Mouse (Mus musculus) bone marrow macrophage, adult 2 months (primary cell): ENCODE results near the gene Gpx8. TPM values are rescaled to one million over a fixed set of nuclear protein-coding genes. Genes with fewer than 3 reads are reported as not detected.

Source experiments
- H3K27ac ChIP-seq: 2 replicates; pipeline ENCODE4 v1.5.1; 2012; ENCODE audit warnings: low read depth, low read length; ENCODE audit not compliant: insufficient read depth
- H3K4me1 ChIP-seq: 2 replicates; pipeline ENCODE4 v1.6.1; 2012; ENCODE audit warnings: low read length; ENCODE audit not compliant: control insufficient read depth, insufficient read depth
- H3K4me3 ChIP-seq: 2 replicates; pipeline ENCODE4 v1.5.1; 2012; ENCODE audit warnings: mild to moderate bottlenecking, low read length, moderate library complexity; ENCODE audit not compliant: insufficient read depth
- CTCF ChIP-seq: IDR thresholded peaks from 2 replicates; pipeline ENCODE4 v1.5.1; 2012; ENCODE audit warnings: low read depth, mild to moderate bottlenecking, low read length, moderate library complexity
- POLR2A ChIP-seq: IDR thresholded peaks from 2 replicates; pipeline ENCODE4 v1.6.1; 2012; ENCODE audit warnings: mild to moderate bottlenecking, low read depth, low read length, borderline replicate concordance
- polyA plus RNA-seq: library from polyadenylated mRNA; stranded (reverse); fragments of >200 nt; gene quantifications from 2 replicates; pipeline ENCODE4 v1.2.4, GENCODE M21; 2012; ENCODE audit not compliant: missing spikeins, insufficient read depth, insufficient read length

Gene Gpx8
- polyA plus RNA-seq, 1 experiment, result 1.1 TPM

- TF ChIP-seq POLR2A (no peak), CTCF (no peak)
- Histone ChIP-seq H3K27ac (no peak overlapping the region), H3K4me1 (0 out of 2 replicates have a peak, but pooled peaks cover 3% of the 10 kb centered on the region), H3K4me3 (no peak overlapping the region)
Measured at GRCm38 (mm10) chr13:113054230-113054629, 8.0 kb upstream of the Gpx8 start.

- Histone ChIP-seq H3K4me1 (0 out of 2 replicates have a peak, but pooled peaks cover 3% of the 10 kb centered on the region), H3K27ac (no peak overlapping the region), H3K4me3 (no peak overlapping the region)
- TF ChIP-seq CTCF (no peak), POLR2A (no peak)
Measured at GRCm38 (mm10) chr13:113047647-113048046, 1.4 kb upstream of the Gpx8 start.

- TF ChIP-seq CTCF, result no peak
- H3K4me3 ChIP-seq, result no peak overlapping the region
- 0 out of 2 replicates have a peak, but pooled peaks cover 3% of the 10 kb centered on the region for H3K4me1 ChIP-seq
- H3K27ac ChIP-seq, result no peak overlapping the region
Measured at GRCm38 (mm10) chr13:113047018-113047417, 808 bp upstream of the Gpx8 start.

GRCm38 (mm10) chr13:113045458-113046110 is 626 bp downstream of the Gpx8 start:
- Histone ChIP-seq H3K4me3 (no peak overlapping the region), H3K27ac (no peak overlapping the region), H3K4me1 (no peaks in the 10 kb centered on the region)
- TF ChIP-seq POLR2A, result no peak
- no peak for TF ChIP-seq CTCF

GRCm38 (mm10) chr13:113044876-113045275 is 1.3 kb downstream of the Gpx8 start:
- Histone ChIP-seq H3K4me1 (no peaks in the 10 kb centered on the region), H3K27ac (no peak overlapping the region), H3K4me3 (no peak overlapping the region)
- TF ChIP-seq CTCF, result no peak
- no peak for TF ChIP-seq POLR2A

- no peak overlapping the region for H3K27ac ChIP-seq
- peaks cover 6% of the 10 kb centered on the region for H3K4me1 ChIP-seq
- H3K4me3 ChIP-seq, result no peak overlapping the region; the same call in 1 of the 2 replicates
- TF ChIP-seq POLR2A, result no peak
- no peak for TF ChIP-seq CTCF
Measured at GRCm38 (mm10) chr13:113035852-113036251, 10.4 kb downstream of the Gpx8 start.

- TF ChIP-seq POLR2A (no peak), CTCF (no peak)
- H3K4me1 ChIP-seq, result peaks cover 6% of the 10 kb centered on the region
Measured at GRCm38 (mm10) chr13:113034950-113035421, 11.2 kb downstream of the Gpx8 start, which contains the start of gene Cdc20b. TSS of gene Cdc20b (plus strand) at chr13:113035111.

GRCm38 (mm10) chr13:113034271-113034886 is 11.8 kb downstream of the Gpx8 start:
- H3K27ac ChIP-seq, result no peak overlapping the region
- H3K4me3 ChIP-seq, result peak overlapping the region; percentile 62
- no peak for TF ChIP-seq POLR2A
- no peak for TF ChIP-seq CTCF
- H3K4me1 ChIP-seq, result peaks cover 6% of the 10 kb centered on the region

More at GRCm38 (mm10) chr13:113034950-113035421, 11.2 kb downstream of the Gpx8 start, which contains the start of gene Cdc20b:
- Histone ChIP-seq H3K4me3 (peak within 1 kb of the TSS; percentile 62), H3K27ac (no peak within 1 kb of the TSS)

GRCm38 (mm10) chr13:113032831-113033230 is 13.4 kb downstream of the Gpx8 start:
- Histone ChIP-seq H3K4me3 (no peak overlapping the region), H3K4me1 (peaks cover 6% of the 10 kb centered on the region), H3K27ac (no peak overlapping the region)
- TF ChIP-seq POLR2A (no peak), CTCF (no peak)

GRCm38 (mm10) chr13:113031792-113032571 is 14.2 kb downstream of the Gpx8 start:
- peak overlapping the region; percentile 45 for H3K4me3 ChIP-seq
- peaks cover 6% of the 10 kb centered on the region for H3K4me1 ChIP-seq
- no peak for TF ChIP-seq POLR2A
- TF ChIP-seq CTCF, result no peak
- no peak overlapping the region for H3K27ac ChIP-seq
